Mouse (Mus musculus) hindbrain, embryonic 10.5 days (tissue): ENCODE data around the gene Zp1. TPM values are rescaled to one million over a fixed set of nuclear protein-coding genes. Genes with fewer than 3 reads are reported as not detected.
A peak's percentile ranks its signal among the peaks of the same experiment; 100 is the strongest.

Source experiments
- DNase-seq: peaks from one replicate; pipeline ENCODE4 v3.0.0-alpha.2; 2017; ENCODE audit warnings: low spot score
- H3K27ac ChIP-seq: fragments of 300-500 bp; sonication (generic); 2 replicates; pipeline ENCODE4 v1.5.1; 2016; ENCODE audit warnings: mild to moderate bottlenecking, moderate library complexity
- H3K27me3 ChIP-seq: fragments of 300-500 bp; sonication (generic); 2 replicates; pipeline ENCODE4 v1.6.1; 2016; ENCODE audit warnings: mild to moderate bottlenecking; ENCODE audit not compliant: poor library complexity, insufficient read depth, severe bottlenecking
- H3K36me3 ChIP-seq: fragments of 300-500 bp; sonication (generic); 2 replicates; pipeline ENCODE4 v1.6.1; 2016; ENCODE audit warnings: mild to moderate bottlenecking, moderate library complexity
- H3K4me1 ChIP-seq: fragments of 300-500 bp; sonication (generic); replicated peaks from 2 replicates; pipeline ENCODE4 v1.6.1; 2016; ENCODE audit warnings: mild to moderate bottlenecking
- H3K4me3 ChIP-seq: fragments of 300-500 bp; sonication (generic); 2 replicates; pipeline ENCODE4 v1.5.1; 2016; ENCODE audit warnings: mild to moderate bottlenecking, moderate library complexity
- H3K9me3 ChIP-seq: fragments of 300-500 bp; sonication (generic); 2 replicates; pipeline ENCODE4 v1.6.1; 2016; ENCODE audit warnings: mild to moderate bottlenecking, moderate library complexity
- WGBS: fragments of 180-500 bp; shearing (Covaris S2); methylation state at CpG from one replicate; pipeline ENCODE4 v1.1.7; 2016; 5-methylcytosine and 5-hydroxymethylcytosine counted together
- polyA plus RNA-seq: library from polyadenylated mRNA; unstranded; fragments of >200 nt; fragmentation: Nextera tagmentation; extraction: Ambion mirVana; gene quantifications from 2 replicates; pipeline ENCODE4 v1.2.1, GENCODE M21; 2016

The Zp1 gene
- polyA plus RNA-seq, 1 experiment from 2014 or later: 0.08 TPM

- no peak for DNase-seq
- WGBS: 84% methylated on average over 2 of the region's 2 CpGs
- H3K4me1 ChIP-seq: no peaks in the 10 kb centered on the region
Observed at GRCm38 (mm10) chr19:10914870-10915269, 5.6 kb downstream of the Zp1 start.

GRCm38 (mm10) chr19:10914291-10914690 lies 6.1 kb downstream of the Zp1 start:
- Histone ChIP-seq H3K4me1 (no peaks in the 10 kb centered on the region), H3K9me3 (no peaks in the 10 kb centered on the region), H3K4me3 (no peak overlapping the region), H3K27me3 (no peaks in the 10 kb centered on the region), H3K36me3 (no peaks in the 10 kb centered on the region), H3K27ac (no peak overlapping the region)
- DNase-seq: no peak
- 80% methylated on average over 7 of the region's 7 CpGs for WGBS

More at GRCm38 (mm10) chr19:10914870-10915269, 5.6 kb downstream of the Zp1 start:
- H3K27ac ChIP-seq: no peak overlapping the region
- H3K36me3 ChIP-seq: no peaks in the 10 kb centered on the region
- no peaks in the 10 kb centered on the region for H3K27me3 ChIP-seq
- H3K4me3 ChIP-seq: no peak overlapping the region
- H3K9me3 ChIP-seq: no peaks in the 10 kb centered on the region

GRCm38 (mm10) chr19:10909087-10909721 lies 11.2 kb downstream of the Zp1 start:
- H3K27me3 ChIP-seq: no peaks in the 10 kb centered on the region
- H3K4me3 ChIP-seq: no peak overlapping the region
- WGBS: 84% methylated on average over 6 of the region's 6 CpGs
- no peak overlapping the region for H3K27ac ChIP-seq
- DNase-seq: no peak
- no peaks in the 10 kb centered on the region for H3K9me3 ChIP-seq
- H3K36me3 ChIP-seq: peaks cover 49% of the 10 kb centered on the region
- H3K4me1 ChIP-seq: no peaks in the 10 kb centered on the region

GRCm38 (mm10) chr19:10907891-10908290 lies 12.5 kb downstream of the Zp1 start:
- Histone ChIP-seq H3K4me1 (no peaks in the 10 kb centered on the region), H3K36me3 (peaks cover 62% of the 10 kb centered on the region), H3K4me3 (no peak overlapping the region), H3K27me3 (no peaks in the 10 kb centered on the region), H3K27ac (no peak overlapping the region), H3K9me3 (no peaks in the 10 kb centered on the region)
- 59% methylated on average over 3 of the region's 3 CpGs for WGBS
- peak; percentile 45 for DNase-seq

GRCm38 (mm10) chr19:10905728-10906000 lies 14.8 kb downstream of the Zp1 start:
- H3K4me1 ChIP-seq: no peaks in the 10 kb centered on the region
- no peaks in the 10 kb centered on the region for H3K9me3 ChIP-seq
- H3K36me3 ChIP-seq: peaks cover 84% of the 10 kb centered on the region
- H3K4me3 ChIP-seq: no peak overlapping the region
- no peak for DNase-seq
- no peaks in the 10 kb centered on the region for H3K27me3 ChIP-seq
- WGBS: 93% methylated on average over 5 of the region's 5 CpGs
- H3K27ac ChIP-seq: no peak overlapping the region

GRCm38 (mm10) chr19:10904927-10905727 lies 15.3 kb downstream of the Zp1 start:
- no peak overlapping the region for H3K4me3 ChIP-seq
- no peak overlapping the region for H3K27ac ChIP-seq
- H3K27me3 ChIP-seq: no peaks in the 10 kb centered on the region
- H3K36me3 ChIP-seq: peaks cover 89% of the 10 kb centered on the region
- no peak for DNase-seq
- no peaks in the 10 kb centered on the region for H3K4me1 ChIP-seq
- WGBS: 73% methylated on average over 7 of the region's 7 CpGs
- no peaks in the 10 kb centered on the region for H3K9me3 ChIP-seq

- Histone ChIP-seq H3K4me1 (no peaks in the 10 kb centered on the region), H3K9me3 (no peaks in the 10 kb centered on the region), H3K27me3 (no peaks in the 10 kb centered on the region), H3K4me3 (no peak overlapping the region), H3K36me3 (peaks cover 96% of the 10 kb centered on the region), H3K27ac (no peak overlapping the region)
- DNase-seq: no peak
- 94% methylated on average over 5 of the region's 5 CpGs for WGBS
Observed at GRCm38 (mm10) chr19:10904512-10904911, 15.9 kb downstream of the Zp1 start.

GRCm38 (mm10) chr19:10901046-10901445 lies 19.4 kb downstream of the Zp1 start:
- Histone ChIP-seq H3K4me3 (no peak overlapping the region), H3K27ac (no peak overlapping the region), H3K4me1 (peaks cover 13% of the 10 kb centered on the region), H3K9me3 (no peaks in the 10 kb centered on the region), H3K27me3 (no peaks in the 10 kb centered on the region), H3K36me3 (peaks cover 92% of the 10 kb centered on the region)
- 95% methylated on average over 5 of the region's 5 CpGs for WGBS
- no peak for DNase-seq

GRCm38 (mm10) chr19:10900315-10900714 lies 20.1 kb downstream of the Zp1 start:
- Histone ChIP-seq H3K36me3 (peaks cover 85% of the 10 kb centered on the region), H3K27ac (no peak overlapping the region), H3K27me3 (no peaks in the 10 kb centered on the region), H3K9me3 (no peaks in the 10 kb centered on the region), H3K4me3 (no peak overlapping the region), H3K4me1 (peaks cover 16% of the 10 kb centered on the region)
- DNase-seq: no peak
- WGBS: 89% methylated on average over 6 of the region's 6 CpGs

- Histone ChIP-seq H3K9me3 (no peaks in the 10 kb centered on the region), H3K27me3 (no peaks in the 10 kb centered on the region), H3K36me3 (peaks cover 57% of the 10 kb centered on the region), H3K4me1 (peaks cover 21% of the 10 kb centered on the region), H3K4me3 (no peak overlapping the region), H3K27ac (no peak overlapping the region)
- WGBS: 93% methylated on average over 8 of the region's 8 CpGs
- DNase-seq: no peak
Observed at GRCm38 (mm10) chr19:10897491-10897890, 22.9 kb downstream of the Zp1 start.

GRCm38 (mm10) chr19:10896849-10897248 lies 23.6 kb downstream of the Zp1 start:
- peaks cover 21% of the 10 kb centered on the region for H3K4me1 ChIP-seq
- no peak for DNase-seq
- WGBS: 85% methylated on average over 7 of the region's 7 CpGs
- H3K27ac ChIP-seq: no peak overlapping the region
- H3K9me3 ChIP-seq: no peaks in the 10 kb centered on the region
- peak overlapping the region; percentile 79 for H3K4me3 ChIP-seq
- H3K36me3 ChIP-seq: peaks cover 50% of the 10 kb centered on the region
- H3K27me3 ChIP-seq: no peaks in the 10 kb centered on the region

- 3% methylated on average over 16 of the region's 16 CpGs for WGBS
- Histone ChIP-seq H3K27ac (peak overlapping the region; percentile 93), H3K9me3 (no peaks in the 10 kb centered on the region), H3K4me3 (peak overlapping the region; percentile 79), H3K4me1 (peaks cover 21% of the 10 kb centered on the region), H3K36me3 (peaks cover 39% of the 10 kb centered on the region), H3K27me3 (no peaks in the 10 kb centered on the region)
- DNase-seq: no peak
Observed at GRCm38 (mm10) chr19:10895708-10896107, 24.7 kb downstream of the Zp1 start.

- Histone ChIP-seq H3K9me3 (no peaks in the 10 kb centered on the region), H3K27ac (peak within 1 kb of the TSS; percentile 93), H3K4me3 (peak within 1 kb of the TSS; percentile 79), H3K27me3 (no peaks in the 10 kb centered on the region), H3K4me1 (peaks cover 21% of the 10 kb centered on the region), H3K36me3 (peaks cover 33% of the 10 kb centered on the region)
- peak; percentile 99 for DNase-seq
- 0% methylated on average over 43 of the region's 43 CpGs for WGBS
Observed at GRCm38 (mm10) chr19:10895016-10895528, 25.4 kb downstream of the Zp1 start, which contains the start of gene Prpf19. TSS of gene Prpf19 (plus strand) at chr19:10895231.
